Mouse (Mus musculus): ENCODE measurements at regions not wholly inside any gene's neighbourhood (a gene's known extent, or its start where the extent isn't known, plus 50 kb on each side); places are given as distances from the start of the nearest gene placed in this dataset.

- DNase-seq (ENCODE audit: low read depth) = peak; percentile 17
Measured at GRCm38 (mm10) chrX:152918212-152918611, 88.1 kb upstream of the Usp51 start.

GRCm38 (mm10) chrX:152926991-152927390 lies 79.3 kb upstream of the Usp51 start:
- DNase-seq (ENCODE audit: low read depth) = no peak

- DNase-seq (ENCODE audit: low read depth) = no peak
Measured at GRCm38 (mm10) chrX:152946201-152946600, 60.1 kb upstream of the Usp51 start.
